Mouse (Mus musculus): ENCODE results near the gene Slc28a1.

DNA sequence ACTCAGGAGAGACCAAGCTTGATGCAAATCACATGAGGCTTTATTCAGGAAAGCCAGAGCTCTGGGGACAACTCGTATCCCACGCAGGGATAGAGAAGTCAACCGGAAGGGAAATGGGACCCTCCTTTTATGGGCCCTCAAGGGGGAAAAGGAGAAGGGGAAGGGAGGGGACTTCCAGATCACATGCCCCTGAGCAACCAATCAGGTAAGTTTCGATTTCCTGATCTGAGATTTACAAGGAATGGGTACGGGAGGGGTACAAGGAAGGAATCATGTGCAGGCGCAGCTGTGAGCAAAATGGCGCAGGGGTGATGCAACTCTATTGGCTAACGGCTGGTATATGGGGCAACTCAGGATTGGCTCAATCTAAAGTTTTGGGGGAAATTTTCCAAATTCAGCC, 36.6 kb downstream of the Slc28a1 start:
- TF ChIP-seq CTCF (IDR thresholded peaks at IDR 0.05; ENCODE audit: control insufficient read depth, insufficient read depth, low read length), result no peak
- TF ChIP-seq POLR2A (IDR thresholded peaks at IDR 0.05; ENCODE audit: borderline replicate concordance, control insufficient read depth, low read depth, low read length), result no peak
